Mouse (Mus musculus): Measurements from ENCODE around the gene Nek7.

The Nek7 gene

GRCm38 (mm10) chr1:138608336-138608735 is 11.6 kb downstream of the Nek7 start:
- DNase-seq (ENCODE audit: low spot score in 2 of 2): no peak

- DNase-seq (ENCODE audit: low spot score in 2 of 2): no peak
These were observed 12.1 kb downstream of the Nek7 start for GRCm38 (mm10) chr1:138607862-138608261.

- no peak for DNase-seq (ENCODE audit: low spot score in 2 of 2)
These were observed 13.2 kb downstream of the Nek7 start for GRCm38 (mm10) chr1:138606771-138607170.

- no peak for DNase-seq (ENCODE audit: low spot score in 2 of 2)
These were observed 15.2 kb downstream of the Nek7 start for GRCm38 (mm10) chr1:138604736-138605135.

GRCm38 (mm10) chr1:138603974-138604373 is 16.0 kb downstream of the Nek7 start:
- no peak for DNase-seq (ENCODE audit: low spot score in 2 of 2)

- DNase-seq (ENCODE audit: low spot score in 2 of 2): no peak
These were observed 21.9 kb downstream of the Nek7 start for GRCm38 (mm10) chr1:138598087-138598486.

- DNase-seq (ENCODE audit: low spot score in 2 of 2): no peak
These were observed 23.7 kb downstream of the Nek7 start for GRCm38 (mm10) chr1:138596127-138596706.

GRCm38 (mm10) chr1:138594910-138595309 is 25.0 kb downstream of the Nek7 start:
- DNase-seq (ENCODE audit: low spot score in 2 of 2): no peak

GRCm38 (mm10) chr1:138593922-138594321 is 26.0 kb downstream of the Nek7 start:
- DNase-seq (ENCODE audit: low spot score in 2 of 2): no peak

- no peak for DNase-seq (ENCODE audit: low spot score in 2 of 2)
These were observed 27.5 kb downstream of the Nek7 start for GRCm38 (mm10) chr1:138592466-138592865.

- no peak for DNase-seq (ENCODE audit: low spot score in 2 of 2)
These were observed 29.4 kb downstream of the Nek7 start for GRCm38 (mm10) chr1:138590451-138591022.

- no peak for DNase-seq (ENCODE audit: low spot score in 2 of 2)
These were observed 30.8 kb downstream of the Nek7 start for GRCm38 (mm10) chr1:138589126-138589525.

GRCm38 (mm10) chr1:138587812-138588211 is 32.1 kb downstream of the Nek7 start:
- DNase-seq (ENCODE audit: low spot score in 2 of 2): no peak

GRCm38 (mm10) chr1:138586891-138587290 is 33.0 kb downstream of the Nek7 start:
- no peak for DNase-seq (ENCODE audit: low spot score in 2 of 2)

GRCm38 (mm10) chr1:138584423-138585013 is 35.4 kb downstream of the Nek7 start:
- DNase-seq (ENCODE audit: low spot score in 2 of 2): no peak

- no peak for DNase-seq (ENCODE audit: low spot score in 2 of 2)
These were observed 37.7 kb downstream of the Nek7 start for GRCm38 (mm10) chr1:138582225-138582624.

- no peak for DNase-seq (ENCODE audit: low spot score in 2 of 2)
These were observed 40.0 kb downstream of the Nek7 start for GRCm38 (mm10) chr1:138579822-138580492.

- DNase-seq (ENCODE audit: low spot score in 2 of 2): no peak
These were observed 40.7 kb downstream of the Nek7 start for GRCm38 (mm10) chr1:138579207-138579606.

- peak in 1 of 2 experiments; percentile 50 for DNase-seq (ENCODE audit: low spot score in 2 of 2)
These were observed 43.1 kb downstream of the Nek7 start for GRCm38 (mm10) chr1:138576803-138577202.

- DNase-seq (ENCODE audit: low spot score in 2 of 2): no peak
These were observed 43.8 kb downstream of the Nek7 start for GRCm38 (mm10) chr1:138576066-138576697.

GRCm38 (mm10) chr1:138575629-138576028 is 44.3 kb downstream of the Nek7 start:
- no peak for DNase-seq (ENCODE audit: low spot score in 2 of 2)
